Mouse (Mus musculus) adipose tissue, adult 10 weeks (tissue): ENCODE measurements around the gene Efs. TPM values are rescaled to one million over a fixed set of nuclear protein-coding genes. Genes with fewer than 3 reads are reported as not detected.

Experiments
- polyA plus RNA-seq: library from polyadenylated mRNA; stranded (reverse); fragments of 350-450 nt; fragmentation: Illumina TruSeq; extraction: RNeasy Lipid Tissue Mini Kit (QIAGEN cat#74804); gene quantifications from one replicate; pipeline ENCODE4 v1.2.3, GENCODE M21; 2014; ENCODE audit warnings: low read depth, low replicate concordance

The Efs gene
- 8.2 TPM for polyA plus RNA-seq

GRCm38 (mm10) chr14:54925349-54926342 is at the start of gene Efs:
TSS of gene Efs (minus strand) at chr14:54926126.

GRCm38 (mm10) chr14:54966320-54966977 is 40.5 kb upstream of the Efs start, which contains the start of gene Myh6:
TSS of gene Myh6 (minus strand) at chr14:54966927.

GRCm38 (mm10) chr14:54935904-54936830 is 10.2 kb upstream of the Efs start, which contains the start of gene Cmtm5:
TSS of gene Cmtm5 (plus strand) at chr14:54936261.

GRCm38 (mm10) chr14:54932645-54933150 is 6.8 kb upstream of the Efs start, which contains the start of gene Il25:
TSS of gene Il25 (plus strand) at chr14:54932695.

GRCm38 (mm10) chr14:54912886-54913285 is 13.0 kb downstream of the Efs start, which contains the start of gene Slc22a17:
TSS of gene Slc22a17 (minus strand) at chr14:54913132.

GRCm38 (mm10) chr14:54892200-54892599 is 33.7 kb downstream of the Efs start, which contains the start of gene Pabpn1:
TSS of gene Pabpn1 (plus strand) at chr14:54892500.

GRCm38 (mm10) chr14:54883154-54884021 is 42.5 kb downstream of the Efs start, which contains the start of the genes Bcl2l2 and Gm20521:
TSS of gene Bcl2l2 (plus strand) at chr14:54883377.
TSS of gene Gm20521 (plus strand) at chr14:54883441.

GRCm38 (mm10) chr14:54877048-54877715 is 48.7 kb downstream of the Efs start, which contains the start of gene Ppp1r3e:
TSS of gene Ppp1r3e (minus strand) at chr14:54877550.

GRCm38 (mm10) chr14:54870861-54871260 is 55.1 kb downstream of the Efs start, which contains the start of gene Homez:
TSS of gene Homez (minus strand) at chr14:54870961.

Other genes starting within 250 kb of the Efs start
- 32.2 TPM for gene 1700123O20Rik, start 239.9 kb downstream of the Efs start, polyA plus RNA-seq
- gene Acin1, start 239.2 kb downstream of the Efs start, polyA plus RNA-seq: 139 TPM
- gene Gm29776, start 227.3 kb downstream of the Efs start, polyA plus RNA-seq: 0.12 TPM
- gene Cebpe, start 214.0 kb downstream of the Efs start, polyA plus RNA-seq: 0.51 TPM
- gene Slc7a8, start 144.2 kb downstream of the Efs start, polyA plus RNA-seq: 45.5 TPM
- 0.58 TPM for gene Rnf212b, start 112.0 kb downstream of the Efs start, polyA plus RNA-seq
- gene Homez, start 55.2 kb downstream of the Efs start, polyA plus RNA-seq: 8.6 TPM
- gene Ppp1r3e, start 48.6 kb downstream of the Efs start, polyA plus RNA-seq: 28.9 TPM
- 68.7 TPM for gene Bcl2l2, start 42.7 kb downstream of the Efs start, polyA plus RNA-seq
- gene Gm20521, start 42.7 kb downstream of the Efs start, polyA plus RNA-seq: 1.2 TPM
- gene Pabpn1, start 33.6 kb downstream of the Efs start, polyA plus RNA-seq: 308 TPM
- gene Slc22a17, start 13.0 kb downstream of the Efs start, polyA plus RNA-seq: 37.1 TPM
- gene Il25, start 6.6 kb upstream of the Efs start, polyA plus RNA-seq: not detected
- 0.63 TPM for gene Cmtm5, start 10.1 kb upstream of the Efs start, polyA plus RNA-seq
- not detected for gene Myh6, start 40.8 kb upstream of the Efs start, polyA plus RNA-seq
- gene Gm17428, start 50.8 kb upstream of the Efs start, polyA plus RNA-seq: not detected
- gene Myh7, start 68.5 kb upstream of the Efs start, polyA plus RNA-seq: 0.22 TPM
- 32.8 TPM for gene Ngdn, start 89.3 kb upstream of the Efs start, polyA plus RNA-seq
- 2.4 TPM for gene Zfhx2, start 166.2 kb upstream of the Efs start, polyA plus RNA-seq
- 19.8 TPM for gene Thtpa, start 168.7 kb upstream of the Efs start, polyA plus RNA-seq
- gene Ap1g2, start 180.5 kb upstream of the Efs start, polyA plus RNA-seq: 12.7 TPM
- 0.51 TPM for gene Jph4, start 190.8 kb upstream of the Efs start, polyA plus RNA-seq